Mouse (Mus musculus): ENCODE results near the gene Polr2j.

The Polr2j gene

GRCm38 (mm10) chr5:136115891-136116783 is at the start of gene Polr2j:
TSS of gene Polr2j (plus strand) at chr5:136116631.
- DNase-seq (ENCODE audit: low read depth, low spot score) = peak; percentile 94

- DNase-seq (ENCODE audit: low read depth, low spot score) = no peak
Measured at GRCm38 (mm10) chr5:136069411-136069810, 47.0 kb upstream of the Polr2j start.

- no peak for DNase-seq (ENCODE audit: low read depth, low spot score)
Measured at GRCm38 (mm10) chr5:136073051-136073450, 43.4 kb upstream of the Polr2j start.

GRCm38 (mm10) chr5:136073526-136073925 is 42.9 kb upstream of the Polr2j start:
- no peak for DNase-seq (ENCODE audit: low read depth, low spot score)

GRCm38 (mm10) chr5:136075076-136075475 is 41.4 kb upstream of the Polr2j start:
- DNase-seq (ENCODE audit: low read depth, low spot score) = no peak

DNA sequence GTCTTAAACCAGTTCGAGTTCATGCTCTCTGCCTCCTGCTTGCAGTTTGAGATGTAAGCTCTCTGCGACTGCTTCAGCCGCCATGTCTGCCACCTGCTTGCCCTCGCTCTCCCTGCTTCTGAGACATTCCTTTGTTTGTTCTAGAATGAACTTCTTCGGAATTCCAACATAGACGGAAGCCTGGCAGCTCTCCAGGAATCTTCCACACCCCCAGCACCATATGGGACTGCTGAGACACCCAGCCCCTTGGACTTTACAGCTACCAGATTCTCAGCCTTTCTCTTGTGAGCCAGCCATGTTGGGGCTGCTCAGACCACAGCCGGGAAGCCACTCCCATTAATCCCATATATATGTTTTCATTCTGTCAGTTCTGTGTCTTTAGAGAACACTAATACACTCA is 40.1 kb upstream of the Polr2j start:
- DNase-seq (ENCODE audit: low read depth, low spot score) = no peak

- no peak for DNase-seq (ENCODE audit: low read depth, low spot score)
Measured at GRCm38 (mm10) chr5:136077001-136077550, 39.4 kb upstream of the Polr2j start.

DNA sequence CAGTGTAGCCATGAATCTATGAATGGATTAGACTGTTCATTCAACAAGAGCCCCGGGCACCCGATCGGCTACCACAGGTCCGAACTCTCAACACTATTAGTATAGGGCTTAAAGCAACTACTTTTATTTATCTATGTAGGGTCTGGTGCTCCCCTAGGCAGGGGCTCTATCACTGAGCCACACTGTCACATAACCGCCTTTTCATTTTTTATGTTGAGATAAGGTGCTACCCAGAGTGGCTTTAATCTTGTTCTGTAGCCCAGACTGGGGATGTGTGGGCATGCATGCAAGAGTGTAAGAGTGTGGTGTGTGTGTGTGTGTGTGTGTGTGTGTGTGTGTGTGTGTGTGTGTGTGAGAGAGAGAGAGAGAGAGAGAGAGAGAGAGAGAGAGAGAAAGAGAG is 38.3 kb upstream of the Polr2j start:
- no peak for DNase-seq (ENCODE audit: low read depth, low spot score)

DNA sequence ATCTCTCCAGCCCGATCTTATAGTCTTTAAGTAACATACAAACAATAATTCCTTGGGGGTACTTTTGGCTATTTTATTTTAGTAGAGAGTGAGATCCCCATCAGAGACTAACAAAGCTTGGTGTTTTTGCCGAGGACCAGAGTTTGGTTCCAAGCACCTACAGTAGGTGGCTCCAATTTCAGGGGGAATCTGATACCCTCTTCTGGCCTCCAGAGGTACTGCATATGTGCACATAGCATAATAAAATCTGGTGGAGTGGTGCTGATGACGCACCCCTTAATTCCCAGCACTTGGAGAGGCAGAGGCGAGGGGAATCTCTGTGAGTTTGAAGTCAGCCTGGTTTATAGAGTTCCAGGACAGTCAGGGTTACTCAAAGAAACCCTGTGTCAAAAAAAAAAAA is 34.1 kb upstream of the Polr2j start:
- DNase-seq (ENCODE audit: low read depth, low spot score) = no peak

DNA sequence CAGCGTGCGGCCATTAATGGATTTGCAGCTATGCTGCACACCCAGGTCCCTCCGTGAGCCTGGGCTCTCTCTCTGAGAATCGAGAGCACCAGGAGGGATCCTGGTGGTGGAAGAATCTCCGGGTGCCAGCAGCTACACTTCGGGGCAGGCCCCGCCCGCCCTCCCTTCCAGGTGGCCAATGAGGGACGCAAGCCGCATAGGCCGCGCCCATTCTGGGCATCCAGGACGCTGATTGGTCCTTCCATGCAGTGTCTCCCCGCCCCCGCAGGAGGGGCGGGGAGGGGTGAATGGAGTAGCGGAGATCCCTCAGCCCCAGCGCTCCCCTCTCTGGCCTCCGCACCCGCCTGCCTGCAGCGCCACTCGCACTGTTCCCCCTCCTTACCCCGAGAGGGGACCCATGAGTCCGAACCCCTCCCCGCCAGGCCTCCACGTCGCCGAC is 32.7 kb upstream of the Polr2j start, which contains the start of gene Rasa4:
Gene Rasa4, plus strand, starts transcription at position 248 of the 439 bp plus-strand sequence.
- DNase-seq (ENCODE audit: low read depth, low spot score) = peak; percentile 73

DNA sequence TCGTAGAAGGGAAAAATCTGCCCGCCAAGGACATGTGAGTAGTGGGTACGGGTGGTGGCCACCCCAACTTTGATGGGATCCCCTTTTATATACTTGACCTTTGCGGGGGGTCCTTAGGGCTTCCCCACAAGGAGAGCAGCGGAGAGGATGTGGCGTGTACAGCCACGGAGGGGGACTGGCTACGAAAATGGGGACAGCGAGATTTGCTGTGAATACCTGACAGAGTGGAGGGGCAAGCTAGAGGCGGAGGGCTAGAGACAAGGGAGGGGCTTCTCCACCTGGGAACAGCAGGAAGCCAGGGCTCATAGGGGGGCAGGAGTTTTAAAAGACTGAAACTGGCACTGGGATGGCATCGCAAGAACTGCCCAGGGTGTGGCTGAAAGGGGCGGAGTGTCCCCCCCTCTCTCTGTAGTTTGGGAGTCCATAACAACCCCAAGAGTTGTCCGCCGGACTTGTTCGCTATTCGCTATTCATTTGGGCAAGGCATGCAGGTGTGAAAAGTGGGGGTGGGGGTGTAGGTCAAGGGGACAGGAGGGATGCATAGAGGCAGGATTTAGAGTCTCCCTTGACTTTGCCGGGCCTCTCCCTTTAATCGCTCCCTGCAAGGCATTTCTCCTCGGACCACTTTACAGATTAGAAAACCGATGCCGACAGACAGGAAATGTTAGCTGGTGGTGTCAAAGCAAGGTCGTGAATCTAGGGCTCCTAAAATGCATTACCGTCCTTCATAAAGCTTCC is 32.1 kb upstream of the Polr2j start:
- no peak for DNase-seq (ENCODE audit: low read depth, low spot score)

- no peak for DNase-seq (ENCODE audit: low read depth, low spot score)
Measured at GRCm38 (mm10) chr5:136084891-136085651, 31.4 kb upstream of the Polr2j start.

DNA sequence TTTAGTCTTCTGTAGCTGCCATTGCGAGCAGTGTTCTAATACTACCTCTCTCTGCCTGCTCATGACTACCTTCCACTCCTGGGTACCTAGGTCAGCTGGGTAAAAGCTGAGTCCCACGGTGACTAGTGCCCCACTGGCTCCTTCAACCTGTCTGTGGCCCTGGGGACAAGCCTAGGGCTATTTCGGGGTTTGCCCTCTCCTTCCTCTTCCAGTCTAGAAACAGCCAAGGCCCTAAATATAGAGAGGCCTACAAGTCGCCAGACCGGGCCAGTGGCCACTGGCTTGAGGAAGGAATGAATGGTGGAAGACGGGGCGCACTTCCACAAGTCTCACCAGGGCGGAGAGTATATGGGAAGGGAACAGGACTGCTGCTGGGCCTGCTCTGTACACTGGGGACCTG is 30.1 kb upstream of the Polr2j start:
- DNase-seq (ENCODE audit: low read depth, low spot score) = no peak

DNA sequence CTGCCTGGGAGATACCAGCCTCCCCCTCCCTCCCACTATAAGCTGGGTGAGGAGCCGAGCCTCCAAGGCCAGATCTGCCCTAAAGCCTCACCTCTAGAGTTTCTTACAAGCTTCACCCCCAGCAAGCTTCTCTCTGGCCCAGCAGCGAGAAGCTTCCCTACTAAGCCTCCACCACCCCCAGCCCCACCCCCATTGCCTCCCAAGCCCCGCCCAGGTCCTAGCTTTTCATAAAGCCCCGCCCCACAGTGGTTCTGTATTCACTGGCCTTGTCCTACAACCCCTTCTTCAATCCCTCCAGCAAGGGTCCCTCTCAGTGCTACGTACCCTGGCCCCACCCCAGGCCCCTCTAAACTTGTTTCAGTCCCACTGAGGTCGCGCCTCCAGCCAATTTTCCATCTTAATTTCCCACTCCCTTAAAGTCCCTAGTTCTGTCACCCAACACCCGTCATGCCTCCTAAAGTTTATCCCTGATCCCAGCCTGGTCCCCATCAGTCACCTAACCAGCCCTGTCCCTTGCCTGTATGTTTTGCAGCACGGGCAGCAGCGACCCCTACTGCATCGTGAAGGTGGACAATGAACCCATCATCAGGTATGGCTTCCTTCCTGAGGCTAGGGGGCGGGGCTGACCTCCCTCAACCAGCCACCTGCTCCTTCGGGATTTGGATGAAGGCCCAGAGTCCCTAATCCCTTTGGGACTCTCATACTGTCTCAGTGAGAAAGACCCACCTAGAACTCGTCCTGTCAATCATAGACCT is 27.4 kb upstream of the Polr2j start:
- DNase-seq (ENCODE audit: low read depth, low spot score) = no peak

DNA sequence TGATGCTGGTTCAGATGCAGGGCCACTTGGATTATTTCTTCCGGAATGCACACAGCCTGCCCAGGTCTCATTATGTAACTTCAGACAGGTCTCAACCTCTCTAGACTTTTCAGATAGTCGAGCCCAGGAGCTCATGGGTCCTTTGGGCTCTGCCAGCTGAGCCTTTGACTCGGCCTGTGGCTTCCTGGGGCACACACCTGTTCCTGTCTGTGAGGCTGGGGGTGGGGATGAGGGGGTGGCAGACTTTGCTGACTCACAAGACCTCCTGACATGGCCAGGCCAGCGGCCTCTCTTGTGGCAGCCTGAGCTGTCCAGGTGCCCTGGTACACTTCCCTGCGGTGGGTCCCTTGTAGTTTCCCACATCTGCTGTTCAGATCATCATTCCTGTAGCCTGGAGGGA is 24.5 kb upstream of the Polr2j start:
- no peak for DNase-seq (ENCODE audit: low read depth, low spot score)

GRCm38 (mm10) chr5:136094249-136095010 is 22.0 kb upstream of the Polr2j start:
- DNase-seq (ENCODE audit: low read depth, low spot score) = no peak

GRCm38 (mm10) chr5:136095089-136095488 is 21.3 kb upstream of the Polr2j start:
- DNase-seq (ENCODE audit: low read depth, low spot score) = no peak

DNA sequence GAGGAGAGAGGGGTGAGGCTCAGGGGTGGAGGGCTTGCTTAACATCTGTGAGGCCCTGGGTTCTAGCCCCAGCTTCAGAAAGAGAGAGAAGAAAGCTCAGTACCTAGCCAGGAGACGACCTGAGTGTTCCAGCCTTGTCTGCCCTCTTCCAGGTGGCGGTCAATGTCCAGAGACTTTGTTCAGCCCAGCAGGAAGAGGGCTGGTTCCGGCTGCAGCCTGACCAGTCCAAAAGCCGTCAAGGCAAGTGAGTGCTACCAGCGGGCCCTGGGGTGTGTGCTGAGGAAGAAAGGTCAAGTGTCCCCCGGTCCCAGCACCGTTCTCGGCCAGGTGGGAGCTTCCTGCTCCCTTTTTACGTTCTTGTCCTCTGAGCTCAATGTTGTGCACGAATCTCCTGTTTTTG is 17.9 kb upstream of the Polr2j start:
- no peak for DNase-seq (ENCODE audit: low read depth, low spot score)

GRCm38 (mm10) chr5:136102099-136102820 is 14.2 kb upstream of the Polr2j start:
- peak; percentile 19 for DNase-seq (ENCODE audit: low read depth, low spot score)
